Mouse (Mus musculus): ENCODE measurements at regions not wholly inside any gene's neighbourhood (a gene's known extent, or its start where the extent isn't known, plus 50 kb on each side); places are given as distances from the start of the nearest gene placed in this dataset.

DNA sequence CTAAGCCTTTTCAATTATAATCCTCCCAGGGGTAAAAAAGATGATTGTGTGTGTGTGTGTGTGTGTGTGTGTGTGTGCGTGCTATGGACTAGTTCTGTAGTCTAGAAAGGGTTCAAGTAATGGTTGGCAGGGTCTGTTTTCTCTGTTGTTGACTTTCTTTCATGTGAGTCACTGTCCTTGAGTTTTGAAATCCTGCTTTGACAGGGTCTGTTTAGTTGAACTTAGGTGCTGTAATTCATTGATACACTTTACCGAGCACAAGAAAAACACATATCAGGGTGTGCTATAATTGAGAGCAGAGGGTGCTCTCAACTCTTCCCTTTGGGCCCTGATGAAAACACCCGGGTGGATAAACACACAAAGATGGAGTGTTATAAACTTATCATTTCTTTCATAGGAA is 132.7 kb upstream of the Tab2 start:
- TF ChIP-seq CTCF (IDR thresholded peaks at IDR 0.05; ENCODE audit: low read depth, low read length) (no peak), POLR2A (IDR thresholded peaks at IDR 0.05; ENCODE audit: extremely low read depth, insufficient read depth, low read length) (no peak)
